8 mouse cellular contexts compared by ENCODE assay signal in the genomic region with DNA sequence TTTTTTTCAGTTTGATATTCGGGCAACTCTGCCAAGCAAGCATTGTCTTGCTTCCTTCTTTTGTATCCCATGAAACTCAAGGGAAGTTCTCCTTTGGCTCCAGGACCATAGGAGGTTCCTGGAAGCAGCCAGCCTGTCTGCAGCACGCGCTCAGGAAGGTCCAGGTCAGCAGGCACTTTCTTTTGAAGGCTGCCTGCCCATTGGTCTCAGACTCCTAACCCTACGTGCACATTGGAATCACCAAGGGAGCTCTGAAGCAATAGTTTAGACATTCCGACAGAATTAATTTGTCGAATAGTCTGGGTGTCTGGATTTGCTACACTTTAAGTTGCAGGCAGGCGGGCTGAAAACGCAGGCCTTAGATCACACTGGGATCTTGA. TPM values are rescaled to one million over a fixed set of nuclear protein-coding genes. Genes with fewer than 3 reads are reported as not detected.
A peak's percentile ranks its signal among the peaks of the same experiment; 100 is the strongest.
DNase-seq lines count a peak whose midpoint lies in the region; ATAC-seq and TF ChIP-seq lines count a peak whose summit lies in the region.

No protein-coding gene starts in this region.

- ATAC-seq in forebrain, embryonic 13.5 days = no peak
- ATAC-seq in intestine, embryonic 16.5 days = peak; percentile 22
- peak; percentile 32 for ATAC-seq in lung, embryonic 14.5 days (ENCODE audit: insufficient read depth)

- no peaks in the 10 kb centered on the region for H3K36me3 ChIP-seq in forebrain, embryonic 13.5 days (ENCODE audit: poor library complexity, severe bottlenecking)
- no peaks in the 10 kb centered on the region for H3K36me3 ChIP-seq in intestine, embryonic 16.5 days (ENCODE audit: control insufficient read depth, insufficient read depth, low read length)
- no peaks in the 10 kb centered on the region for H3K36me3 ChIP-seq in lung, embryonic 14.5 days (ENCODE audit: insufficient read depth)

- H3K27ac ChIP-seq in forebrain, embryonic 13.5 days = no peak overlapping the region
- H3K27ac ChIP-seq in intestine, embryonic 16.5 days (ENCODE audit: low read length) = peak overlapping the region; percentile 65; the same call in 1 of the 2 replicates
- peak overlapping the region; percentile 60; the same call in 1 of the 2 replicates for H3K27ac ChIP-seq in lung, embryonic 14.5 days (ENCODE audit: low read depth)

- TF ChIP-seq CTCF in lung, embryonic 14.5 days (IDR thresholded peaks at IDR 0.05; ENCODE audit: low read depth) = no peak

- H3K9ac ChIP-seq in forebrain, embryonic 13.5 days = peak overlapping the region; percentile 70
- H3K9ac ChIP-seq in intestine, embryonic 16.5 days (ENCODE audit: low read depth, low read length) = peak overlapping the region; percentile 80
- peak overlapping the region; percentile 71 for H3K9ac ChIP-seq in lung, embryonic 14.5 days

- H3K4me1 ChIP-seq in forebrain, embryonic 13.5 days = peaks cover 14% of the 10 kb centered on the region
- no peaks in the 10 kb centered on the region; the same call in 1 of the 2 replicates for H3K4me1 ChIP-seq in intestine, embryonic 16.5 days (ENCODE audit: control insufficient read depth, insufficient read depth, low read length)
- H3K4me1 ChIP-seq in lung, embryonic 14.5 days (ENCODE audit: insufficient read depth) = 0 out of 2 replicates have a peak, but pooled peaks cover 7% of the 10 kb centered on the region

- peak overlapping the region; percentile 62 for H3K4me3 ChIP-seq in forebrain, embryonic 13.5 days
- H3K4me3 ChIP-seq in intestine, embryonic 16.5 days (ENCODE audit: low read length) = peak overlapping the region; percentile 74
- peak overlapping the region; percentile 59 for H3K4me3 ChIP-seq in lung, embryonic 14.5 days (ENCODE audit: low read depth, low read length)

- peak; percentile 29 for DNase-seq in gastrocnemius, adult 18-20 months (ENCODE audit: low spot score)
- no peak for DNase-seq in gastrocnemius, postnatal 4 days (ENCODE audit: low spot score in 2 of 2)
- DNase-seq in lung, embryonic 14.5 days = peak; percentile 55
- DNase-seq in left cerebral cortex, adult 8-10 months (ENCODE audit: low spot score in 2 of 2) = no peak
- DNase-seq in cerebellum, adult 9-10 months = no peak
- DNase-seq in testis, postnatal 14 days (ENCODE audit: low spot score) = no peak

- 18% methylated on average over 8 of the region's 8 CpGs for WGBS in forebrain, embryonic 13.5 days
- WGBS in intestine, embryonic 16.5 days = 26% methylated on average over 8 of the region's 8 CpGs
- WGBS in lung, embryonic 14.5 days = 12% methylated on average over 8 of the region's 8 CpGs

- H3K9me3 ChIP-seq in forebrain, embryonic 13.5 days (replicated peaks) = no peaks in the 10 kb centered on the region
- no peaks in the 10 kb centered on the region for H3K9me3 ChIP-seq in intestine, embryonic 16.5 days (ENCODE audit: control insufficient read depth, low read length)
- H3K9me3 ChIP-seq in lung, embryonic 14.5 days (ENCODE audit: low read depth, low read length) = no peaks in the 10 kb centered on the region

- peaks cover 37% of the 10 kb centered on the region for H3K27me3 ChIP-seq in forebrain, embryonic 13.5 days
- H3K27me3 ChIP-seq in intestine, embryonic 16.5 days (replicated peaks; ENCODE audit: control insufficient read depth, insufficient read depth, low read length) = no peaks in the 10 kb centered on the region; the same call in 1 of the 2 replicates
- no peaks in the 10 kb centered on the region; the same call in 1 of the 2 replicates for H3K27me3 ChIP-seq in lung, embryonic 14.5 days (ENCODE audit: insufficient read depth, low read length)

- peak overlapping the region; percentile 94 for H3K4me2 ChIP-seq in forebrain, embryonic 13.5 days
- H3K4me2 ChIP-seq in intestine, embryonic 16.5 days (ENCODE audit: low read depth, low read length) = peak overlapping the region; percentile 83
- H3K4me2 ChIP-seq in lung, embryonic 14.5 days = peak overlapping the region; percentile 86

RNA-seq across cellular contexts. Expression of a gene that starts 0.7 kb away (rescaled TPM):
- total RNA-seq in gastrocnemius, adult 18-20 months (2021) = 1 to 10 TPM; 7.1 to 8.1 TPM
- 1 to 10 TPM; 9.2 to 9.3 TPM for total RNA-seq in gastrocnemius, postnatal 4 days (2021)
- 1.3 and 1.6 TPM in 2 replicates for polyA plus RNA-seq in forebrain, embryonic 13.5 days (2015; fragmentation: Nextera tagmentation; extraction: Ambion mirVana)
- polyA plus RNA-seq in intestine, embryonic 16.5 days (2015; fragmentation: Nextera tagmentation; extraction: Ambion mirVana) = 4.8 TPM in 2 replicates
- polyA plus RNA-seq in lung, embryonic 14.5 days (2014; fragmentation: Nextera tagmentation; extraction: Ambion mirVana) = 4.6 and 4.7 TPM in 2 replicates
- 1 to 10 TPM; 4.0 to 6.1 (median 4.3) TPM for total RNA-seq in left cerebral cortex, adult 8-10 months (2022)

RNA-seq across cellular contexts. Expression of a gene that starts 21.0 kb away (rescaled TPM):
- total RNA-seq in gastrocnemius, adult 18-20 months (2021) = 1 to 10 TPM; 6.6 to 8.3 TPM
- total RNA-seq in gastrocnemius, postnatal 4 days (2021) = 1 to 10 TPM; 5.5 to 5.8 TPM
- polyA plus RNA-seq in forebrain, embryonic 13.5 days (2015; fragmentation: Nextera tagmentation; extraction: Ambion mirVana) = 9.3 and 10.6 TPM in 2 replicates
- polyA plus RNA-seq in intestine, embryonic 16.5 days (2015; fragmentation: Nextera tagmentation; extraction: Ambion mirVana) = 9.6 and 13.2 TPM in 2 replicates
- 4.8 and 8.7 TPM in 2 replicates for polyA plus RNA-seq in lung, embryonic 14.5 days (2014; fragmentation: Nextera tagmentation; extraction: Ambion mirVana)
- 10 to 100 TPM; 21.8 to 29.0 (median 23.8) TPM for total RNA-seq in left cerebral cortex, adult 8-10 months (2022)

Comparison
In these comparisons a context has a peak if more than half of its experiments do, and no peak if none do; other contexts are left out.
1. DNase-seq: peak in gastrocnemius, adult 18-20 months (single experiment) and lung, embryonic 14.5 days (single experiment); none in gastrocnemius, postnatal 4 days (0 of 2), left cerebral cortex, adult 8-10 months (0 of 2), cerebellum, adult 9-10 months (single experiment) and testis, postnatal 14 days (single experiment).
2. Peak in every context shown above with its lines, with median percentiles within 50 percentile points of each other: H3K4me2 ChIP-seq, H3K4me3 ChIP-seq and H3K9ac ChIP-seq.